Mouse (Mus musculus) olfactory bulb, adult 2 months (tissue): Measurements from ENCODE around the gene Apbb2.

ENCODE experiments used
- CTCF ChIP-seq: fragments of 200-500 bp; IDR thresholded peaks from 2 replicates; pipeline ENCODE4 v1.5.1; 2012; ENCODE audit warnings: low read depth, mild to moderate bottlenecking, low read length, moderate library complexity; ENCODE audit not compliant: insufficient read depth
- POLR2A ChIP-seq: fragments of 200-500 bp; IDR thresholded peaks from 2 replicates; pipeline ENCODE4 v1.6.1; 2012; ENCODE audit warnings: mild to moderate bottlenecking, low read depth, low read length, moderate library complexity; ENCODE audit not compliant: insufficient read depth

- TF ChIP-seq POLR2A (no peak), CTCF (no peak)
These were observed 278.1 kb downstream of the Apbb2 start for GRCm38 (mm10) chr5:66340356-66341102.
